Mouse (Mus musculus): ENCODE measurements around the gene Arhgap15. TPM values are rescaled to one million over a fixed set of nuclear protein-coding genes. Genes with fewer than 3 reads are reported as not detected.

Arhgap15 gene
- polyA plus RNA-seq, 1 experiment from 2014 or later = 0.20 TPM

DNA sequence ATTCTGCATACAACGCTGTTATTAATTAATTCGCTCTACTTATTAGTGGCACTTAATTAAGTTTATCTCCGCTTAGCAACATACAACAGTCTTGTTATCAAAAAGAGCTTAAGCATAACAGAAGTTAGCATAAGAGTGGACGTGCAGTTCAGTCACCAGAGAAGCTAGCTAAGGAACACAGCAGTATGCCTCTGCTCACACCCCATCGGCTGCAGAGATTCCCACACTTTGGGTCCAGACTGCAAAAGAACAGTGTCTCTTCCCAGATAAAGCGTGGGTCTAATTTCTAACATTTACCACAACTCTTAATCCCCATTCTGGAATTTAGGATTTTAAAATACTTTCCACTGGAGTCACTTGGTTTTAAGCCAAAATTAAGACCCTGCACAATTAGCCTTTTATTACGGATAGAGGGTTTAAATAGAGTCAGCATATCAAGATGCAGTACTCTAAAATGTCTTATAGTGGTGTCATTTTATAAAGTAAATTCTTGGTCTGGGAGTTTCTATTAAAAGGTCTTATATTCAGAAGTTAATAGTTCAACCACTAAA lies 400.0 kb downstream of the Arhgap15 start:
- WGBS = 61% methylated on average over 7 of the region's 7 CpGs
- Histone ChIP-seq H3K4me1 (replicated peaks; ENCODE audit: control insufficient read depth, insufficient read depth, low read length) (no peaks in the 10 kb centered on the region), H3K36me3 (ENCODE audit: control insufficient read depth, insufficient read depth, low read length) (no peaks in the 10 kb centered on the region), H3K4me3 (ENCODE audit: low read depth, low read length) (no peak overlapping the region), H3K9ac (ENCODE audit: low read length) (no peak overlapping the region), H3K27ac (ENCODE audit: low read depth, low read length) (no peak overlapping the region), H3K27me3 (ENCODE audit: control insufficient read depth, insufficient read depth, low read length) (no peaks in the 10 kb centered on the region), H3K4me2 (ENCODE audit: low read depth, low read length, severe bottlenecking) (no peak overlapping the region), H3K9me3 (ENCODE audit: control insufficient read depth, low read length) (no peaks in the 10 kb centered on the region)
- ATAC-seq (replicated peaks; ENCODE audit: low FRiP score) (no peak), DNase-seq (ENCODE audit: low spot score) (no peak)

- DNase-seq (ENCODE audit: low spot score) = no peak
- Histone ChIP-seq H3K9me3 (ENCODE audit: control insufficient read depth, low read length) (no peaks in the 10 kb centered on the region), H3K4me2 (ENCODE audit: low read depth, low read length, severe bottlenecking) (no peak overlapping the region), H3K9ac (ENCODE audit: low read length) (no peak overlapping the region), H3K27ac (ENCODE audit: low read depth, low read length) (no peak overlapping the region), H3K4me1 (replicated peaks; ENCODE audit: control insufficient read depth, insufficient read depth, low read length) (no peaks in the 10 kb centered on the region), H3K36me3 (ENCODE audit: control insufficient read depth, insufficient read depth, low read length) (no peaks in the 10 kb centered on the region), H3K4me3 (ENCODE audit: low read depth, low read length) (no peak overlapping the region), H3K27me3 (ENCODE audit: control insufficient read depth, insufficient read depth, low read length) (no peaks in the 10 kb centered on the region)
- ATAC-seq (replicated peaks; ENCODE audit: low FRiP score) = no peak
- WGBS = 95% methylated on average over 1 of the region's 1 CpGs
Measured at GRCm38 (mm10) chr2:44152301-44152700, 403.7 kb downstream of the Arhgap15 start.

DNA sequence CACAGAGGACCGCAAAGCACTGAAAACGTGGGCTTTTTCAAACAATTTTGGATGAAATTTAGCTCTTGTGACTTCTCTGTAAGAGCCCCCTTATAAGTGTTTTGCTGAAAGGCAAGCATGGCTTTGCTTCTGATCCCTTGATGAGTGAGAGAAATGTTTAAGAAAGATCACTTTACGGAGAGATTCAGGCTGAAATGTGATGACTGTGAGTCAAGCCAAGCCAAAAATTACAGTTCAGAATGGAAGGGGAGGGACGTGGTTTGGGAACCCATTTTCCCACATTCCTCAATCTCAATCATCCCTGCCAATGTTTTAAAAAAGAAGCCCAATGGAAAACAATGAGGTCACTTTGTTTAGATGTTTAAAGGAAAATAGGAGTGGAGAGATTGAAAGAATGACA lies 411.7 kb downstream of the Arhgap15 start:
- H3K27ac ChIP-seq (ENCODE audit: low read depth, low read length) = no peak overlapping the region
- ATAC-seq (replicated peaks; ENCODE audit: low FRiP score) = no peak
- no peak overlapping the region for H3K4me2 ChIP-seq (ENCODE audit: low read depth, low read length, severe bottlenecking)
- no peak for DNase-seq (ENCODE audit: low spot score)
- H3K4me1 ChIP-seq (replicated peaks; ENCODE audit: control insufficient read depth, insufficient read depth, low read length) = no peaks in the 10 kb centered on the region
- H3K4me3 ChIP-seq (ENCODE audit: low read depth, low read length) = no peak overlapping the region
- no peak overlapping the region for H3K9ac ChIP-seq (ENCODE audit: low read length)
- no peaks in the 10 kb centered on the region for H3K9me3 ChIP-seq (ENCODE audit: control insufficient read depth, low read length)
- H3K27me3 ChIP-seq (ENCODE audit: control insufficient read depth, insufficient read depth, low read length) = no peaks in the 10 kb centered on the region
- H3K36me3 ChIP-seq (ENCODE audit: control insufficient read depth, insufficient read depth, low read length) = no peaks in the 10 kb centered on the region
- WGBS = 82% methylated on average over 4 of the region's 4 CpGs

DNA sequence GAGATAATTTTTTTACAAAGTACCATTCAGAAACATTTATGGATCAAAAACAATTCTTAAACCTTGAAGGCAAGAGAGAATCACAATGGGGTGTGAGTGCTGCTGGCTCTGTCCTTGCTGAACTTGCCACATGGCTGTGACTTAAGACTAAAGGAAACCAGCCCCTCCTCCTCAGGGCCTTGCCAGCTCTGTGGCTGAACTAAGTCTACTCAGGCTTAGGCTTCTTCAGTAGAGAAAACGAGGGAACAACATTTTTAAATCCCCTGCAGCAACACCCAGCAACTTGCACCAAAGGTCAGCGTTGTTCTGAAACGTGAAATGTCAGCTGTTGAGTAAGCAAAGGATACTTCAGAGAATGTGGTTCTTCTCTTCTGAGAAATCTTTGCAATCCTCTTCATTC lies 417.2 kb downstream of the Arhgap15 start:
- WGBS = 55% methylated on average over 3 of the region's 3 CpGs
- Histone ChIP-seq H3K9ac (ENCODE audit: low read length) (no peak overlapping the region), H3K27ac (ENCODE audit: low read depth, low read length) (no peak overlapping the region), H3K4me1 (replicated peaks; ENCODE audit: control insufficient read depth, insufficient read depth, low read length) (no peaks in the 10 kb centered on the region), H3K9me3 (ENCODE audit: control insufficient read depth, low read length) (no peaks in the 10 kb centered on the region), H3K4me2 (ENCODE audit: low read depth, low read length, severe bottlenecking) (no peak overlapping the region), H3K27me3 (ENCODE audit: control insufficient read depth, insufficient read depth, low read length) (no peaks in the 10 kb centered on the region), H3K4me3 (ENCODE audit: low read depth, low read length) (no peak overlapping the region), H3K36me3 (ENCODE audit: control insufficient read depth, insufficient read depth, low read length) (no peaks in the 10 kb centered on the region)
- ATAC-seq (replicated peaks; ENCODE audit: low FRiP score) (no peak), DNase-seq (ENCODE audit: low spot score) (no peak)

DNA sequence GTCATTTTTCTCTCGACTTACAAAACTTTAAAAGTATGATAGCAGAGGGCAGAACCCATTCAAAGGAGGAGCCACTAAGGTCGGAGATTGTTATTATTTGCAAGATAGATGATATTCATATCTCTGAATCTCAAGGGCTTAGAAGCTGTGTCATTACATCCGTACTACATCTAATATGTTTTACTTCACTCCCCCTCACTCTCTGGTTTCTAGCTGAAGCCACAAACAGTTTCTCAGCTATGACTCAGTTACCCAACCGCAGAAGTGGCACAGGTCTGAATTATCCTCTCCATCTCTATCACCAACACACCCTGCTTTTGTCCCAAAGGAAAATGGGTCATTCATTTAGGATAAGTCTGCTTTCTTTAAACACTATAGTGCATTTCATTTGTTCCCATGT lies 418.1 kb downstream of the Arhgap15 start:
- no peak for DNase-seq (ENCODE audit: low spot score)
- Histone ChIP-seq H3K9ac (ENCODE audit: low read length) (no peak overlapping the region), H3K27me3 (ENCODE audit: control insufficient read depth, insufficient read depth, low read length) (no peaks in the 10 kb centered on the region), H3K4me3 (ENCODE audit: low read depth, low read length) (no peak overlapping the region), H3K36me3 (ENCODE audit: control insufficient read depth, insufficient read depth, low read length) (no peaks in the 10 kb centered on the region), H3K4me1 (replicated peaks; ENCODE audit: control insufficient read depth, insufficient read depth, low read length) (no peaks in the 10 kb centered on the region), H3K9me3 (ENCODE audit: control insufficient read depth, low read length) (no peaks in the 10 kb centered on the region), H3K4me2 (ENCODE audit: low read depth, low read length, severe bottlenecking) (no peak overlapping the region), H3K27ac (ENCODE audit: low read depth, low read length) (no peak overlapping the region)
- ATAC-seq (replicated peaks; ENCODE audit: low FRiP score) = no peak
- 91% methylated on average over 4 of the region's 4 CpGs for WGBS

GRCm38 (mm10) chr2:44184476-44184875 lies 435.9 kb downstream of the Arhgap15 start:
- Histone ChIP-seq H3K27ac (ENCODE audit: low read depth, low read length) (no peak overlapping the region), H3K9me3 (ENCODE audit: control insufficient read depth, low read length) (no peaks in the 10 kb centered on the region), H3K27me3 (ENCODE audit: control insufficient read depth, insufficient read depth, low read length) (no peaks in the 10 kb centered on the region), H3K9ac (ENCODE audit: low read length) (no peak overlapping the region), H3K36me3 (ENCODE audit: control insufficient read depth, insufficient read depth, low read length) (no peaks in the 10 kb centered on the region), H3K4me2 (ENCODE audit: low read depth, low read length, severe bottlenecking) (no peak overlapping the region), H3K4me3 (ENCODE audit: low read depth, low read length) (no peak overlapping the region), H3K4me1 (replicated peaks; ENCODE audit: control insufficient read depth, insufficient read depth, low read length) (no peaks in the 10 kb centered on the region)
- 90% methylated on average over 10 of the region's 10 CpGs for WGBS
- DNase-seq (ENCODE audit: low spot score) (no peak), ATAC-seq (replicated peaks; ENCODE audit: low FRiP score) (no peak)

- 81% methylated on average over 9 of the region's 9 CpGs for WGBS
- no peaks in the 10 kb centered on the region for H3K36me3 ChIP-seq (ENCODE audit: control insufficient read depth, insufficient read depth, low read length)
- H3K9me3 ChIP-seq (ENCODE audit: control insufficient read depth, low read length) = no peaks in the 10 kb centered on the region
- no peak overlapping the region for H3K27ac ChIP-seq (ENCODE audit: low read depth, low read length)
- H3K27me3 ChIP-seq (ENCODE audit: control insufficient read depth, insufficient read depth, low read length) = no peaks in the 10 kb centered on the region
- H3K9ac ChIP-seq (ENCODE audit: low read length) = no peak overlapping the region
- DNase-seq (ENCODE audit: low spot score) (no peak), ATAC-seq (replicated peaks; ENCODE audit: low FRiP score) (no peak)
- no peak overlapping the region for H3K4me3 ChIP-seq (ENCODE audit: low read depth, low read length)
- H3K4me1 ChIP-seq (replicated peaks; ENCODE audit: control insufficient read depth, insufficient read depth, low read length) = no peaks in the 10 kb centered on the region
- no peak overlapping the region for H3K4me2 ChIP-seq (ENCODE audit: low read depth, low read length, severe bottlenecking)
Measured at GRCm38 (mm10) chr2:44190749-44191148, 442.1 kb downstream of the Arhgap15 start.

GRCm38 (mm10) chr2:44192058-44192457 lies 443.4 kb downstream of the Arhgap15 start:
- Histone ChIP-seq H3K4me3 (ENCODE audit: low read depth, low read length) (no peak overlapping the region), H3K4me1 (replicated peaks; ENCODE audit: control insufficient read depth, insufficient read depth, low read length) (no peaks in the 10 kb centered on the region), H3K9ac (ENCODE audit: low read length) (no peak overlapping the region), H3K36me3 (ENCODE audit: control insufficient read depth, insufficient read depth, low read length) (no peaks in the 10 kb centered on the region), H3K27ac (ENCODE audit: low read depth, low read length) (no peak overlapping the region), H3K4me2 (ENCODE audit: low read depth, low read length, severe bottlenecking) (no peak overlapping the region), H3K27me3 (ENCODE audit: control insufficient read depth, insufficient read depth, low read length) (no peaks in the 10 kb centered on the region), H3K9me3 (ENCODE audit: control insufficient read depth, low read length) (no peaks in the 10 kb centered on the region)
- WGBS = 92% methylated on average over 3 of the region's 3 CpGs
- DNase-seq (ENCODE audit: low spot score) (no peak), ATAC-seq (replicated peaks; ENCODE audit: low FRiP score) (no peak)

- ATAC-seq (replicated peaks; ENCODE audit: low FRiP score) (no peak), DNase-seq (ENCODE audit: low spot score) (no peak)
- no peaks in the 10 kb centered on the region for H3K36me3 ChIP-seq (ENCODE audit: control insufficient read depth, insufficient read depth, low read length)
Measured at GRCm38 (mm10) chr2:44215506-44215905, 466.9 kb downstream of the Arhgap15 start.

More at GRCm38 (mm10) chr2:44215506-44215905, 466.9 kb downstream of the Arhgap15 start:
- H3K27ac ChIP-seq (ENCODE audit: low read depth, low read length) = no peak overlapping the region
- H3K4me1 ChIP-seq (replicated peaks; ENCODE audit: control insufficient read depth, insufficient read depth, low read length) = peaks cover 4% of the 10 kb centered on the region; the same call in 1 of the 2 replicates
- 97% methylated on average over 7 of the region's 7 CpGs for WGBS
- H3K27me3 ChIP-seq (ENCODE audit: control insufficient read depth, insufficient read depth, low read length) = no peaks in the 10 kb centered on the region
- no peaks in the 10 kb centered on the region for H3K9me3 ChIP-seq (ENCODE audit: control insufficient read depth, low read length)
- no peak overlapping the region for H3K4me3 ChIP-seq (ENCODE audit: low read depth, low read length)
- H3K9ac ChIP-seq (ENCODE audit: low read length) = no peak overlapping the region
- no peak overlapping the region for H3K4me2 ChIP-seq (ENCODE audit: low read depth, low read length, severe bottlenecking)

Measured in forebrain, embryonic 11.5 days (tissue).